Mouse (Mus musculus): ENCODE measurements at regions not wholly inside any gene's neighbourhood (a gene's known extent, or its start where the extent isn't known, plus 50 kb on each side); places are given as distances from the start of the nearest gene placed in this dataset.

GRCm38 (mm10) chr13:11490766-11491165 is 616.0 kb downstream of the Ryr2 start:
- Histone ChIP-seq H3K36me3 (ENCODE audit: control insufficient read depth, insufficient read depth, low read length) (no peaks in the 10 kb centered on the region), H3K79me2 (replicated peaks; ENCODE audit: control insufficient read depth, insufficient read depth, low read length) (no peaks in the 10 kb centered on the region), H3K9ac (ENCODE audit: low read depth, low read length) (no peak overlapping the region), H3K4me3 (no peak overlapping the region), H3K4me1 (ENCODE audit: control insufficient read depth, insufficient read depth, low read length) (no peaks in the 10 kb centered on the region), H3K27me3 (ENCODE audit: control insufficient read depth, insufficient read depth, low read length) (no peaks in the 10 kb centered on the region), H3K27ac (no peak overlapping the region)
- no peak for DNase-seq
- intact Hi-C loops (cut with DNase I) = no loop called here
- TF ChIP-seq POLR2A (IDR thresholded peaks at IDR 0.05; ENCODE audit: insufficient read depth, low read depth, low read length) (no peak), EP300 (IDR thresholded peaks at IDR 0.05; ENCODE audit: insufficient read depth, low read depth, low read length) (no peak), CTCF (IDR thresholded peaks at IDR 0.05) (no peak)
- WGBS = 80% methylated on average over 3 of the region's 3 CpGs

GRCm38 (mm10) chr13:11483142-11483541 is 623.6 kb downstream of the Ryr2 start:
- H3K4me1 ChIP-seq (ENCODE audit: control insufficient read depth, insufficient read depth, low read length) = peaks cover 2% of the 10 kb centered on the region; the same call in 1 of the 2 replicates
- peak overlapping the region; percentile 51 for H3K27ac ChIP-seq
- 0 out of 2 replicates have a peak, but pooled peaks cover 2% of the 10 kb centered on the region for H3K36me3 ChIP-seq (ENCODE audit: control insufficient read depth, insufficient read depth, low read length)

GRCm38 (mm10) chr13:11482701-11483100 is 624.0 kb downstream of the Ryr2 start:
- peak overlapping the region; percentile 51 for H3K27ac ChIP-seq

More at GRCm38 (mm10) chr13:11483142-11483541, 623.6 kb downstream of the Ryr2 start:
- intact Hi-C loops (cut with DNase I) = no loop called here
- 15% methylated on average over 1 of the region's 1 CpGs for WGBS
- DNase-seq = peak in 1 of 2 experiments; percentile 5
- TF ChIP-seq CTCF (IDR thresholded peaks at IDR 0.05) = no peak
- no peak for TF ChIP-seq EP300 (IDR thresholded peaks at IDR 0.05; ENCODE audit: insufficient read depth, low read depth, low read length)
- no peak for TF ChIP-seq POLR2A (IDR thresholded peaks at IDR 0.05; ENCODE audit: insufficient read depth, low read depth, low read length)
- Histone ChIP-seq H3K9ac (ENCODE audit: low read depth, low read length) (no peak overlapping the region), H3K27me3 (ENCODE audit: control insufficient read depth, insufficient read depth, low read length) (no peaks in the 10 kb centered on the region), H3K79me2 (replicated peaks; ENCODE audit: control insufficient read depth, insufficient read depth, low read length) (no peaks in the 10 kb centered on the region), H3K4me3 (no peak overlapping the region)

GRCm38 (mm10) chr13:11460251-11460650 is 646.5 kb downstream of the Ryr2 start:
- Histone ChIP-seq H3K27me3 (ENCODE audit: control insufficient read depth, insufficient read depth, low read length) (no peaks in the 10 kb centered on the region), H3K79me2 (replicated peaks; ENCODE audit: control insufficient read depth, insufficient read depth, low read length) (no peaks in the 10 kb centered on the region), H3K27ac (no peak overlapping the region), H3K36me3 (ENCODE audit: control insufficient read depth, insufficient read depth, low read length) (no peaks in the 10 kb centered on the region), H3K4me1 (ENCODE audit: control insufficient read depth, insufficient read depth, low read length) (no peaks in the 10 kb centered on the region), H3K9ac (ENCODE audit: low read depth, low read length) (no peak overlapping the region), H3K4me3 (no peak overlapping the region)
- no peak for TF ChIP-seq POLR2A (IDR thresholded peaks at IDR 0.05; ENCODE audit: insufficient read depth, low read depth, low read length)
- TF ChIP-seq CTCF (IDR thresholded peaks at IDR 0.05) = no peak
- no peak for TF ChIP-seq EP300 (IDR thresholded peaks at IDR 0.05; ENCODE audit: insufficient read depth, low read depth, low read length)
- intact Hi-C loops (cut with DNase I) = no loop called here
- WGBS = 85% methylated on average over 2 of the region's 2 CpGs
- no peak for DNase-seq

More at GRCm38 (mm10) chr13:11482701-11483100, 624.0 kb downstream of the Ryr2 start:
- TF ChIP-seq CTCF (IDR thresholded peaks at IDR 0.05) (no peak), POLR2A (IDR thresholded peaks at IDR 0.05; ENCODE audit: insufficient read depth, low read depth, low read length) (no peak), EP300 (IDR thresholded peaks at IDR 0.05; ENCODE audit: insufficient read depth, low read depth, low read length) (no peak)
- Histone ChIP-seq H3K79me2 (replicated peaks; ENCODE audit: control insufficient read depth, insufficient read depth, low read length) (no peaks in the 10 kb centered on the region), H3K4me1 (ENCODE audit: control insufficient read depth, insufficient read depth, low read length) (peaks cover 2% of the 10 kb centered on the region; the same call in 1 of the 2 replicates), H3K27me3 (ENCODE audit: control insufficient read depth, insufficient read depth, low read length) (no peaks in the 10 kb centered on the region), H3K9ac (ENCODE audit: low read depth, low read length) (no peak overlapping the region), H3K36me3 (ENCODE audit: control insufficient read depth, insufficient read depth, low read length) (0 out of 2 replicates have a peak, but pooled peaks cover 2% of the 10 kb centered on the region), H3K4me3 (no peak overlapping the region)
- DNase-seq = peak in 1 of 2 experiments; percentile 15
- intact Hi-C loops (cut with DNase I) = no loop called here
- WGBS = 5% methylated on average over 3 of the region's 3 CpGs

GRCm38 (mm10) chr13:11455113-11455512 is 651.6 kb downstream of the Ryr2 start:
- Histone ChIP-seq H3K4me1 (ENCODE audit: control insufficient read depth, insufficient read depth, low read length) (no peaks in the 10 kb centered on the region), H3K36me3 (ENCODE audit: control insufficient read depth, insufficient read depth, low read length) (no peaks in the 10 kb centered on the region), H3K27ac (no peak overlapping the region), H3K27me3 (ENCODE audit: control insufficient read depth, insufficient read depth, low read length) (no peaks in the 10 kb centered on the region), H3K79me2 (replicated peaks; ENCODE audit: control insufficient read depth, insufficient read depth, low read length) (no peaks in the 10 kb centered on the region), H3K9ac (ENCODE audit: low read depth, low read length) (no peak overlapping the region), H3K4me3 (no peak overlapping the region)
- DNase-seq = no peak
- TF ChIP-seq CTCF (IDR thresholded peaks at IDR 0.05) (no peak), EP300 (IDR thresholded peaks at IDR 0.05; ENCODE audit: insufficient read depth, low read depth, low read length) (no peak), POLR2A (IDR thresholded peaks at IDR 0.05; ENCODE audit: insufficient read depth, low read depth, low read length) (no peak)
- intact Hi-C loops (cut with DNase I) = no loop called here
- 64% methylated on average over 3 of the region's 3 CpGs for WGBS

GRCm38 (mm10) chr13:11452448-11452847 is 654.3 kb downstream of the Ryr2 start:
- no peaks in the 10 kb centered on the region for H3K79me2 ChIP-seq (replicated peaks; ENCODE audit: control insufficient read depth, insufficient read depth, low read length)
- no peak overlapping the region for H3K27ac ChIP-seq
- H3K4me3 ChIP-seq = no peak overlapping the region
- no peak for DNase-seq
- H3K27me3 ChIP-seq (ENCODE audit: control insufficient read depth, insufficient read depth, low read length) = no peaks in the 10 kb centered on the region
- intact Hi-C loops (cut with DNase I) = no loop called here
- TF ChIP-seq CTCF (IDR thresholded peaks at IDR 0.05) (no peak), POLR2A (IDR thresholded peaks at IDR 0.05; ENCODE audit: insufficient read depth, low read depth, low read length) (no peak), EP300 (IDR thresholded peaks at IDR 0.05; ENCODE audit: insufficient read depth, low read depth, low read length) (no peak)
- H3K4me1 ChIP-seq (ENCODE audit: control insufficient read depth, insufficient read depth, low read length) = no peaks in the 10 kb centered on the region
- WGBS = 69% methylated on average over 2 of the region's 2 CpGs
- H3K36me3 ChIP-seq (ENCODE audit: control insufficient read depth, insufficient read depth, low read length) = no peaks in the 10 kb centered on the region
- no peak overlapping the region for H3K9ac ChIP-seq (ENCODE audit: low read depth, low read length)
